Mouse (Mus musculus): Measurements from ENCODE around the gene Glb1. TPM values are rescaled to one million over a fixed set of nuclear protein-coding genes. Genes with fewer than 3 reads are reported as not detected.

Glb1 gene
- polyA plus RNA-seq, 1 experiment from 2014 or later, result 23.3 TPM

- no peak for ATAC-seq (replicated peaks; ENCODE audit: insufficient number of reproducible peaks, low FRiP score, low TSS enrichment, low read depth)
- no peak overlapping the region for H3K4me2 ChIP-seq (ENCODE audit: low read depth, low read length)
- DNase-seq (ENCODE audit: low spot score), result no peak
- no peaks in the 10 kb centered on the region for H3K36me3 ChIP-seq (replicated peaks; ENCODE audit: control insufficient read depth, insufficient read depth, low read depth, low read length)
- WGBS, result 88% methylated on average over 13 of the region's 13 CpGs
- no peaks in the 10 kb centered on the region for H3K27me3 ChIP-seq (ENCODE audit: control insufficient read depth, insufficient read depth, low read length)
- no peaks in the 10 kb centered on the region for H3K9me3 ChIP-seq (replicated peaks; ENCODE audit: control insufficient read depth, low read length)
- H3K27ac ChIP-seq (replicated peaks; ENCODE audit: low read depth, low read length), result no peak overlapping the region
- no peak overlapping the region for H3K4me3 ChIP-seq (ENCODE audit: low read depth, low read length)
- no peak overlapping the region for H3K9ac ChIP-seq (replicated peaks; ENCODE audit: low read length)
- H3K4me1 ChIP-seq (ENCODE audit: control insufficient read depth, insufficient read depth, low read length), result no peaks in the 10 kb centered on the region
Measured at GRCm38 (mm10) chr9:114449120-114449754, 48.4 kb downstream of the Glb1 start.

- no peak for ATAC-seq (replicated peaks; ENCODE audit: insufficient number of reproducible peaks, low FRiP score, low TSS enrichment, low read depth)
Measured at GRCm38 (mm10) chr9:114451615-114452014, 50.7 kb downstream of the Glb1 start.

GRCm38 (mm10) chr9:114452418-114452817 is 51.5 kb downstream of the Glb1 start:
- Histone ChIP-seq H3K27me3 (ENCODE audit: control insufficient read depth, insufficient read depth, low read length) (no peaks in the 10 kb centered on the region), H3K27ac (replicated peaks; ENCODE audit: low read depth, low read length) (no peak overlapping the region), H3K4me2 (ENCODE audit: low read depth, low read length) (no peak overlapping the region), H3K4me1 (ENCODE audit: control insufficient read depth, insufficient read depth, low read length) (no peaks in the 10 kb centered on the region), H3K36me3 (replicated peaks; ENCODE audit: control insufficient read depth, insufficient read depth, low read depth, low read length) (no peaks in the 10 kb centered on the region), H3K9ac (replicated peaks; ENCODE audit: low read length) (no peak overlapping the region), H3K9me3 (replicated peaks; ENCODE audit: control insufficient read depth, low read length) (no peaks in the 10 kb centered on the region), H3K4me3 (ENCODE audit: low read depth, low read length) (no peak overlapping the region)
- ATAC-seq (replicated peaks; ENCODE audit: insufficient number of reproducible peaks, low FRiP score, low TSS enrichment, low read depth), result no peak
- no peak for DNase-seq (ENCODE audit: low spot score)
- WGBS, result 87% methylated on average over 6 of the region's 6 CpGs

More at GRCm38 (mm10) chr9:114451615-114452014, 50.7 kb downstream of the Glb1 start:
- Histone ChIP-seq H3K4me2 (ENCODE audit: low read depth, low read length) (no peak overlapping the region), H3K4me3 (ENCODE audit: low read depth, low read length) (no peak overlapping the region), H3K9ac (replicated peaks; ENCODE audit: low read length) (no peak overlapping the region), H3K27me3 (ENCODE audit: control insufficient read depth, insufficient read depth, low read length) (no peaks in the 10 kb centered on the region), H3K4me1 (ENCODE audit: control insufficient read depth, insufficient read depth, low read length) (no peaks in the 10 kb centered on the region), H3K27ac (replicated peaks; ENCODE audit: low read depth, low read length) (no peak overlapping the region), H3K36me3 (replicated peaks; ENCODE audit: control insufficient read depth, insufficient read depth, low read depth, low read length) (no peaks in the 10 kb centered on the region), H3K9me3 (replicated peaks; ENCODE audit: control insufficient read depth, low read length) (no peaks in the 10 kb centered on the region)
- no peak for DNase-seq (ENCODE audit: low spot score)
- 85% methylated on average over 7 of the region's 7 CpGs for WGBS

- DNase-seq (ENCODE audit: low spot score), result no peak
- Histone ChIP-seq H3K4me1 (ENCODE audit: control insufficient read depth, insufficient read depth, low read length) (no peaks in the 10 kb centered on the region), H3K9ac (replicated peaks; ENCODE audit: low read length) (no peak overlapping the region), H3K4me3 (ENCODE audit: low read depth, low read length) (no peak overlapping the region), H3K36me3 (replicated peaks; ENCODE audit: control insufficient read depth, insufficient read depth, low read depth, low read length) (no peaks in the 10 kb centered on the region), H3K27me3 (ENCODE audit: control insufficient read depth, insufficient read depth, low read length) (no peaks in the 10 kb centered on the region), H3K27ac (replicated peaks; ENCODE audit: low read depth, low read length) (no peak overlapping the region), H3K9me3 (replicated peaks; ENCODE audit: control insufficient read depth, low read length) (no peaks in the 10 kb centered on the region), H3K4me2 (ENCODE audit: low read depth, low read length) (no peak overlapping the region)
- 73% methylated on average over 2 of the region's 2 CpGs for WGBS
- ATAC-seq (replicated peaks; ENCODE audit: insufficient number of reproducible peaks, low FRiP score, low TSS enrichment, low read depth), result no peak
Measured at GRCm38 (mm10) chr9:114455420-114455819, 54.5 kb downstream of the Glb1 start.

- Histone ChIP-seq H3K9ac (replicated peaks; ENCODE audit: low read length) (no peak overlapping the region), H3K36me3 (replicated peaks; ENCODE audit: control insufficient read depth, insufficient read depth, low read depth, low read length) (no peaks in the 10 kb centered on the region), H3K4me3 (ENCODE audit: low read depth, low read length) (no peak overlapping the region), H3K4me1 (ENCODE audit: control insufficient read depth, insufficient read depth, low read length) (no peaks in the 10 kb centered on the region), H3K4me2 (ENCODE audit: low read depth, low read length) (no peak overlapping the region), H3K27me3 (ENCODE audit: control insufficient read depth, insufficient read depth, low read length) (no peaks in the 10 kb centered on the region), H3K27ac (replicated peaks; ENCODE audit: low read depth, low read length) (no peak overlapping the region), H3K9me3 (replicated peaks; ENCODE audit: control insufficient read depth, low read length) (no peaks in the 10 kb centered on the region)
- no peak for ATAC-seq (replicated peaks; ENCODE audit: insufficient number of reproducible peaks, low FRiP score, low TSS enrichment, low read depth)
- WGBS, result 82% methylated on average over 3 of the region's 3 CpGs
- no peak for DNase-seq (ENCODE audit: low spot score)
Measured at GRCm38 (mm10) chr9:114458436-114458835, 57.6 kb downstream of the Glb1 start.

- H3K36me3 ChIP-seq (replicated peaks; ENCODE audit: control insufficient read depth, insufficient read depth, low read depth, low read length), result 0 out of 2 replicates have a peak, but pooled peaks cover 2% of the 10 kb centered on the region
- no peak overlapping the region for H3K27ac ChIP-seq (replicated peaks; ENCODE audit: low read depth, low read length)
- no peak for ATAC-seq (replicated peaks; ENCODE audit: insufficient number of reproducible peaks, low FRiP score, low TSS enrichment, low read depth)
- H3K9ac ChIP-seq (replicated peaks; ENCODE audit: low read length), result no peak overlapping the region
- H3K9me3 ChIP-seq (replicated peaks; ENCODE audit: control insufficient read depth, low read length), result no peaks in the 10 kb centered on the region
- no peak overlapping the region for H3K4me2 ChIP-seq (ENCODE audit: low read depth, low read length)
- no peaks in the 10 kb centered on the region for H3K4me1 ChIP-seq (ENCODE audit: control insufficient read depth, insufficient read depth, low read length)
- no peak overlapping the region for H3K4me3 ChIP-seq (ENCODE audit: low read depth, low read length)
- WGBS, result 91% methylated on average over 7 of the region's 7 CpGs
- DNase-seq (ENCODE audit: low spot score), result no peak
- H3K27me3 ChIP-seq (ENCODE audit: control insufficient read depth, insufficient read depth, low read length), result no peaks in the 10 kb centered on the region
Measured at GRCm38 (mm10) chr9:114462569-114462968, 61.7 kb downstream of the Glb1 start.

- WGBS, result 88% methylated on average over 6 of the region's 6 CpGs
Measured at GRCm38 (mm10) chr9:114465442-114465841, 64.6 kb downstream of the Glb1 start.

GRCm38 (mm10) chr9:114466871-114467270 is 66.0 kb downstream of the Glb1 start:
- 0 out of 2 replicates have a peak, but pooled peaks cover 2% of the 10 kb centered on the region for H3K36me3 ChIP-seq (replicated peaks; ENCODE audit: control insufficient read depth, insufficient read depth, low read depth, low read length)
- no peak overlapping the region for H3K4me3 ChIP-seq (ENCODE audit: low read depth, low read length)
- 72% methylated on average over 7 of the region's 7 CpGs for WGBS
- H3K9me3 ChIP-seq (replicated peaks; ENCODE audit: control insufficient read depth, low read length), result no peaks in the 10 kb centered on the region
- ATAC-seq (replicated peaks; ENCODE audit: insufficient number of reproducible peaks, low FRiP score, low TSS enrichment, low read depth), result no peak
- no peak for DNase-seq (ENCODE audit: low spot score)
- no peaks in the 10 kb centered on the region for H3K4me1 ChIP-seq (ENCODE audit: control insufficient read depth, insufficient read depth, low read length)
- H3K27ac ChIP-seq (replicated peaks; ENCODE audit: low read depth, low read length), result no peak overlapping the region
- H3K4me2 ChIP-seq (ENCODE audit: low read depth, low read length), result no peak overlapping the region
- H3K9ac ChIP-seq (replicated peaks; ENCODE audit: low read length), result no peak overlapping the region
- no peaks in the 10 kb centered on the region for H3K27me3 ChIP-seq (ENCODE audit: control insufficient read depth, insufficient read depth, low read length)

More at GRCm38 (mm10) chr9:114465442-114465841, 64.6 kb downstream of the Glb1 start:
- Histone ChIP-seq H3K27me3 (ENCODE audit: control insufficient read depth, insufficient read depth, low read length) (no peaks in the 10 kb centered on the region), H3K27ac (replicated peaks; ENCODE audit: low read depth, low read length) (no peak overlapping the region), H3K4me3 (ENCODE audit: low read depth, low read length) (no peak overlapping the region), H3K9me3 (replicated peaks; ENCODE audit: control insufficient read depth, low read length) (no peaks in the 10 kb centered on the region), H3K36me3 (replicated peaks; ENCODE audit: control insufficient read depth, insufficient read depth, low read depth, low read length) (0 out of 2 replicates have a peak, but pooled peaks cover 2% of the 10 kb centered on the region), H3K9ac (replicated peaks; ENCODE audit: low read length) (no peak overlapping the region), H3K4me1 (ENCODE audit: control insufficient read depth, insufficient read depth, low read length) (no peaks in the 10 kb centered on the region), H3K4me2 (ENCODE audit: low read depth, low read length) (no peak overlapping the region)
- no peak for ATAC-seq (replicated peaks; ENCODE audit: insufficient number of reproducible peaks, low FRiP score, low TSS enrichment, low read depth)
- DNase-seq (ENCODE audit: low spot score), result no peak
